Mouse (Mus musculus) forebrain, embryonic 13.5 days (tissue): ENCODE results near the gene Erich3. TPM values are rescaled to one million over a fixed set of nuclear protein-coding genes. Genes with fewer than 3 reads are reported as not detected.
A peak's percentile ranks its signal among the peaks of the same experiment; 100 is the strongest.

Experiments
- ATAC-seq: fragments of 200-750 bp; cut with Nextera tagmentation; 2 replicates; pipeline ENCODE4 v1.8.0; 2017
- H3K27ac ChIP-seq: fragments of 300-500 bp; sonication (generic); 2 replicates; pipeline ENCODE4 v1.5.1; 2015; ENCODE audit warnings: inconsistent platforms, mild to moderate bottlenecking, moderate library complexity
- H3K27me3 ChIP-seq: fragments of 300-500 bp; sonication (generic); 2 replicates; pipeline ENCODE4 v1.6.1; 2015; ENCODE audit warnings: mild to moderate bottlenecking, inconsistent platforms
- H3K36me3 ChIP-seq: fragments of 300-500 bp; sonication (generic); 2 replicates; pipeline ENCODE4 v1.6.1; 2015; ENCODE audit warnings: mild to moderate bottlenecking, inconsistent platforms; ENCODE audit not compliant: poor library complexity, severe bottlenecking
- H3K4me1 ChIP-seq: fragments of 300-500 bp; sonication (generic); 2 replicates; pipeline ENCODE4 v1.6.1; 2015; ENCODE audit warnings: inconsistent platforms
- H3K4me2 ChIP-seq: fragments of 300-500 bp; sonication (generic); 2 replicates; pipeline ENCODE4 v1.6.1; 2015; ENCODE audit warnings: inconsistent platforms, mild to moderate bottlenecking, moderate library complexity
- H3K4me3 ChIP-seq: fragments of 300-500 bp; sonication (generic); 2 replicates; pipeline ENCODE4 v1.5.1; 2015; ENCODE audit warnings: mild to moderate bottlenecking, inconsistent platforms
- H3K9ac ChIP-seq: fragments of 300-500 bp; sonication (generic); 2 replicates; pipeline ENCODE4 v1.6.1; 2015; ENCODE audit warnings: mild to moderate bottlenecking, inconsistent platforms
- H3K9me3 ChIP-seq: fragments of 300-500 bp; sonication (generic); replicated peaks from 2 replicates; pipeline ENCODE4 v1.6.1; 2016; ENCODE audit warnings: inconsistent platforms
- WGBS: fragments of 180-500 bp; shearing (Covaris S2); methylation state at CpG from one replicate; pipeline ENCODE4 v1.1.7; 2015; 5-methylcytosine and 5-hydroxymethylcytosine counted together
- polyA plus RNA-seq: library from polyadenylated mRNA; unstranded; fragments of >200 nt; fragmentation: Nextera tagmentation; extraction: Ambion mirVana; gene quantifications from 2 replicates; pipeline ENCODE4 v1.2.1, GENCODE M21; 2015

The Erich3 gene
- polyA plus RNA-seq, 1 experiment from 2014 or later: 0.70 TPM

DNA sequence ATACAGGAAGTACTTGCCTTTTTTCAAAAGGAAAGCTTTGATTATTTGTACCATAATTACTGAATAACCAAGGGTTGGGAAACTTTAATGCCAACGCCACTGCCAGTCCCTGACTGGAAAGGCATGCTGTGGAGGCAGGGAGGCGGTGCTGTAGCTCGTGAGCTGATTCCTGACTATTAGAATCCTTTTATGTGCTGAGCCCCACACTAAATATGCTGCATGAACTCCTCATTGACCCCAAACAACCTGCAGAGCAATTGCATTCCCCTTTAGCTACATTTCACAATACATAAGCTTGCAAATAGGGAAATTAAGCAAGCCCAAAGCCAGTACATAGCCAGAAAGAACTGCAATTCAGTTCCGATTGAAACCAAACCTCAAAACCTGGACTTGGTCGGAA, 77.8 kb downstream of the Erich3 start:
- H3K27ac ChIP-seq: no peak overlapping the region
- 48% methylated on average over 5 of the region's 5 CpGs for WGBS
- ATAC-seq: no peak
- H3K4me2 ChIP-seq: no peak overlapping the region
- no peak overlapping the region for H3K4me3 ChIP-seq
- no peaks in the 10 kb centered on the region for H3K36me3 ChIP-seq
- no peaks in the 10 kb centered on the region for H3K27me3 ChIP-seq
- no peak overlapping the region for H3K9ac ChIP-seq
- no peaks in the 10 kb centered on the region for H3K9me3 ChIP-seq
- H3K4me1 ChIP-seq: peaks cover 10% of the 10 kb centered on the region

DNA sequence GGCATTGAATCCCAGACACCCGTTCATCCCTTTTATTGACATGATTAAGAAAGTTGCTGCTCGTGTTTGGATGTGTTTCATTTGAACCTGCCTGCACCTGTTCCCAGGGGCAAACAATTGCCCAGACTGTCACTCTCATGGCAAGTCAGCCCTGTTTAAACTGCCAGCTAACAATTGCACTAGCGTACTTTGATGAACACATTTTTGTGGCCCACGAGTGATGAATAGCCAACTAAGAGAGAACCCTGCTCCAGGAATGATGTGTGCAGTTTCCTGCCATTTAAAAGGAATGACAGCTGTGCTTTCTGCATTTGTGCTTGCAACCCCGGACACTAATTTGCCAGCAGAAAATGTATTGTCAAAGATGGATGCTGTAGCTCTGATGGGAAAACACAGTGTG, 79.3 kb downstream of the Erich3 start:
- H3K27ac ChIP-seq: 0 out of 2 replicates have a peak overlapping the region, but pooled peaks have one; percentile 7
- peak; percentile 61 for ATAC-seq
- H3K9ac ChIP-seq: no peak overlapping the region
- H3K27me3 ChIP-seq: no peaks in the 10 kb centered on the region
- WGBS: 23% methylated on average over 5 of the region's 5 CpGs
- H3K4me3 ChIP-seq: no peak overlapping the region
- H3K9me3 ChIP-seq: no peaks in the 10 kb centered on the region
- no peak overlapping the region for H3K4me2 ChIP-seq
- H3K36me3 ChIP-seq: no peaks in the 10 kb centered on the region
- H3K4me1 ChIP-seq: peaks cover 10% of the 10 kb centered on the region

- no peak overlapping the region for H3K27ac ChIP-seq
- no peak overlapping the region for H3K4me2 ChIP-seq
- no peaks in the 10 kb centered on the region for H3K27me3 ChIP-seq
- no peak overlapping the region for H3K9ac ChIP-seq
- H3K4me3 ChIP-seq: no peak overlapping the region
- no peaks in the 10 kb centered on the region for H3K36me3 ChIP-seq
- H3K9me3 ChIP-seq: no peaks in the 10 kb centered on the region
- ATAC-seq: no peak
- WGBS: 86% methylated on average over 2 of the region's 2 CpGs
- H3K4me1 ChIP-seq: peaks cover 10% of the 10 kb centered on the region
These were observed 80.7 kb downstream of the Erich3 start for GRCm38 (mm10) chr3:154744317-154744716.

DNA sequence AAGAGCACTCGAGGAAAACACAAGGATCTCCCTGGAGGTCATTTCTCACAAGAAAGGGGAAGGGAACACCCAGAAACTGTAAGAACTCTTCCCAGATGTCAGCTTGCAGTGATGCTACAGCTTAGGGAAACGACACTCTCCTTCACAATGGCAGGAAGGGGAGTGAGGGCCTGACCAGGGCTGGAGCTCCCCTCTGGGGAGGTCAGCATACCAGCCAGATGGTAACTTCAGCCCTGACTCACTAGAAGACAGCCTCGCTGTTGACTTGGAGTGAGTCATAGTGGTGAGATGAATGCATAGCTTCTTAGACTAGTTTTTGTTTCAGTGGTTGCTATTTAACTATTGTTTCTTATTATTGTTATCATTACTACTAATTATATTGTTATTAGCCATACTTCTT, 90.8 kb downstream of the Erich3 start:
- H3K9me3 ChIP-seq: no peaks in the 10 kb centered on the region
- no peak overlapping the region for H3K4me2 ChIP-seq
- H3K36me3 ChIP-seq: no peaks in the 10 kb centered on the region
- ATAC-seq: no peak
- no peak overlapping the region for H3K9ac ChIP-seq
- H3K27ac ChIP-seq: no peak overlapping the region
- 55% methylated on average over 3 of the region's 3 CpGs for WGBS
- H3K4me1 ChIP-seq: no peaks in the 10 kb centered on the region
- no peaks in the 10 kb centered on the region for H3K27me3 ChIP-seq
- H3K4me3 ChIP-seq: no peak overlapping the region

DNA sequence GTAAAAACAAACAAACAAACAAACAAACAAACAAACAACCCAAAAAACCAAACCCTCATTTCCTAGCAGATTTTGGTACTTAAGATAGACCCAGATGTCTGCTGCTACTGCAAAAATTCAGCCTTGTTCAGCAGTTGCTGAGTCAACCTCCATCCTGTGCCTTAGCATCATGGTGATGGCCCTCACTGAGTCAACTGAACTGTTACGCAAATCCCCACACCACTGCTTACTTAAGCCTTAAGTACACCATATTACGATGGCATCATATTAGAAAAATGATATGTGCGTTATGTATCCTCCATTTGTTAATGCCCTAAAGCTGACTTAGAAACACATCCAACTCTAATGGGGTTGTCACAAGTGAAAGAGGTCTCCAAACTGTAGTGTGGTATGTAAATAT, 91.6 kb downstream of the Erich3 start:
- Histone ChIP-seq H3K36me3 (no peaks in the 10 kb centered on the region), H3K4me2 (no peak overlapping the region), H3K4me3 (no peak overlapping the region), H3K27me3 (no peaks in the 10 kb centered on the region), H3K9me3 (no peaks in the 10 kb centered on the region), H3K9ac (no peak overlapping the region), H3K27ac (no peak overlapping the region), H3K4me1 (no peaks in the 10 kb centered on the region)
- no peak for ATAC-seq
- WGBS: 89% methylated on average over 3 of the region's 3 CpGs

- no peaks in the 10 kb centered on the region for H3K9me3 ChIP-seq
- H3K36me3 ChIP-seq: no peaks in the 10 kb centered on the region
- H3K9ac ChIP-seq: no peak overlapping the region
- no peak overlapping the region for H3K27ac ChIP-seq
- H3K4me1 ChIP-seq: no peaks in the 10 kb centered on the region
- no peaks in the 10 kb centered on the region for H3K27me3 ChIP-seq
- WGBS: 51% methylated on average over 3 of the region's 3 CpGs
- H3K4me2 ChIP-seq: no peak overlapping the region
- H3K4me3 ChIP-seq: no peak overlapping the region
- peak; percentile 72 for ATAC-seq
These were observed 94.4 kb downstream of the Erich3 start for GRCm38 (mm10) chr3:154758089-154758488.

GRCm38 (mm10) chr3:154761108-154761507, 97.4 kb downstream of the Erich3 start:
- H3K36me3 ChIP-seq: no peaks in the 10 kb centered on the region
- H3K4me1 ChIP-seq: no peaks in the 10 kb centered on the region
- H3K4me2 ChIP-seq: no peak overlapping the region
- WGBS: 86% methylated on average over 3 of the region's 3 CpGs
- H3K4me3 ChIP-seq: no peak overlapping the region
- no peaks in the 10 kb centered on the region for H3K9me3 ChIP-seq
- H3K27me3 ChIP-seq: no peaks in the 10 kb centered on the region
- ATAC-seq: no peak
- no peak overlapping the region for H3K27ac ChIP-seq
- H3K9ac ChIP-seq: no peak overlapping the region

DNA sequence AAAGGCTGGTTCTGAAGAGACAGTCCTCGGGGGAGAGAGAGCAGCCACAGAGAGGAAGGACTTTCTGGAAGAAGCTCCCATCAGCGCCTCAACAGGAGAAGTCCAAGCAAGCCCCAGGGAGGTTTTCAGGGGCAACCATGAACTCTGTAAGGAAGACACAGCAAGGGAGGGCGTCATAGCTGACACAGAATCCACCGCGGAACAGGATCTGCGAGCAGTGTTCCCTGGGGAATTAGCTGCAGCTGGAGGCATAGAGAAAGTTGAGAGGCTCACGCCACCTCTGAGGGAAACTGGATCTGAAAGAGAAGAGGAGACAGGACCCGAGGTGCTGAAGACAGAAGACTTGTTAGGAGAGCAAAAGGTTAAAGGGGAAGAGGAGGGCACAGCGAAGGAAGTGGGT, 99.7 kb downstream of the Erich3 start:
- no peak overlapping the region for H3K9ac ChIP-seq
- H3K36me3 ChIP-seq: no peaks in the 10 kb centered on the region
- no peaks in the 10 kb centered on the region for H3K9me3 ChIP-seq
- no peak for ATAC-seq
- 80% methylated on average over 9 of the region's 9 CpGs for WGBS
- no peak overlapping the region for H3K4me3 ChIP-seq
- H3K27me3 ChIP-seq: no peaks in the 10 kb centered on the region
- no peak overlapping the region for H3K27ac ChIP-seq
- no peak overlapping the region for H3K4me2 ChIP-seq
- H3K4me1 ChIP-seq: no peaks in the 10 kb centered on the region

DNA sequence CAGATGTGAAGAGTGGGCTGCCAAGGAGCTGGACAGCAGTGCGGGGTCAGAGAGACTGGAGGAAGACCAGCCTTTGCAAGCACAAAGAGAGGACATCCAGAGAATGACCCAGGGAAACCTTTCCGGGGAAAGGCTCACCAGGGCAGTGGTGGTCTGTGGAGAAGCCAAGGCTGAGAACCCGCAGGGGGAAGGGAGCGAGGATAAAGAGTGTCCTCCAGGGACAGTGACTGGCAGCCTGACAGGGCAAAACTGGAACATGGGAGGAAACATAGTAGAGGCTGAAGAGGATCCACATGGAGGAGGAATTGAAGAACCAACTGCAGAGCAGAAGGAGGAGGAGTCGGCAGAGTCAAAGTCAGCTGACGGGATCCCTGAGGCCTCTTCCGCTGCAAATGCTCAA, 100.5 kb downstream of the Erich3 start:
- no peaks in the 10 kb centered on the region for H3K9me3 ChIP-seq
- H3K9ac ChIP-seq: no peak overlapping the region
- 90% methylated on average over 7 of the region's 7 CpGs for WGBS
- H3K4me3 ChIP-seq: no peak overlapping the region
- no peaks in the 10 kb centered on the region for H3K4me1 ChIP-seq
- H3K4me2 ChIP-seq: no peak overlapping the region
- no peak for ATAC-seq
- no peak overlapping the region for H3K27ac ChIP-seq
- H3K36me3 ChIP-seq: no peaks in the 10 kb centered on the region
- H3K27me3 ChIP-seq: no peaks in the 10 kb centered on the region

- WGBS: 85% methylated on average over 4 of the region's 4 CpGs
- no peak for ATAC-seq
These were observed 102.7 kb downstream of the Erich3 start for GRCm38 (mm10) chr3:154766321-154766720.

GRCm38 (mm10) chr3:154771651-154772050, 108.0 kb downstream of the Erich3 start:
- WGBS: 88% methylated on average over 2 of the region's 2 CpGs
- Histone ChIP-seq H3K9ac (no peak overlapping the region), H3K9me3 (no peaks in the 10 kb centered on the region), H3K4me1 (0 out of 2 replicates have a peak, but pooled peaks cover 5% of the 10 kb centered on the region), H3K4me2 (no peak overlapping the region), H3K4me3 (no peak overlapping the region), H3K27ac (no peak overlapping the region), H3K27me3 (no peaks in the 10 kb centered on the region), H3K36me3 (no peaks in the 10 kb centered on the region)
- no peak for ATAC-seq

More at GRCm38 (mm10) chr3:154766321-154766720, 102.7 kb downstream of the Erich3 start:
- H3K4me1 ChIP-seq: no peaks in the 10 kb centered on the region
- H3K27me3 ChIP-seq: no peaks in the 10 kb centered on the region
- H3K4me2 ChIP-seq: no peak overlapping the region
- no peaks in the 10 kb centered on the region for H3K9me3 ChIP-seq
- no peak overlapping the region for H3K4me3 ChIP-seq
- H3K36me3 ChIP-seq: no peaks in the 10 kb centered on the region
- H3K9ac ChIP-seq: no peak overlapping the region
- H3K27ac ChIP-seq: no peak overlapping the region

DNA sequence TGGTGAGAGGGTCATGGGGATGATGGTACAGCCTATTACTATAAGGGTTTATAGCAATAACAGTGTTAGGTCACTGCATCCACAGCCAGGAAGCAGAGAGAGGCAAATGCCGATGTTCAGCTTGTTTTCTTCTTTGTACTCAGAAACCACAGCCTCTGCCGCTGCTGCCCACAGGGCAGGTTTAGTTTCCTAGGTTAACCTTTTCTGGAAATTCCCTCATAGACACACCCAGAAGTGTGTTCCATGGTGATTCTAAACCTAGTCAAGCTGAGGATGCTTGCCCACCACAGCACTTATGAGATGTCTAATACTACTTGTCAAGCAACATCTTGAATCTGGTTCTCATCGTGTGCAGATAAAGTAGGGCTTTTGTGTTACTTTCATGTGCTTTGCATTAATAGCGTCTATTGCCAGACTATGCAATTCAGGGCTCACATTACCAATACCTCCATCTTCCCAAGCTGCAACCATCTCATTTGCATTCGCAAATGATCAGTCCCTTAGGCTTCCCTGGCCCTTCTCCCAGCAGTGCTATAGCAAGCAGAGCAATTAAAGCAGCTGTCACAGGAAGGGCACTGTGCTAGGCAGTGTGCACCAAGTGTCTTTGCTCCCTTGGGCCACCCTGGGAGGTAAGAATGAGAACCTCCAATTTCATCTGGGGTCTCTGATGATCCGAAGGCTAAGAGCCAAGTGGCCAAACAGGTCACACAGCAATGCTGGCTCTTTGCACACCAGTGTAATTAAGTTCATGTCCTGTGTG, 115.4 kb downstream of the Erich3 start:
- Histone ChIP-seq H3K4me3 (no peak overlapping the region), H3K9ac (no peak overlapping the region), H3K4me2 (no peak overlapping the region), H3K36me3 (no peaks in the 10 kb centered on the region), H3K4me1 (peaks cover 45% of the 10 kb centered on the region), H3K9me3 (no peaks in the 10 kb centered on the region), H3K27me3 (no peaks in the 10 kb centered on the region), H3K27ac (0 out of 2 replicates have a peak overlapping the region, but pooled peaks have one; percentile 7)
- ATAC-seq: peak; percentile 92
- WGBS: 39% methylated on average over 6 of the region's 6 CpGs

GRCm38 (mm10) chr3:154786354-154786753, 122.7 kb downstream of the Erich3 start:
- Histone ChIP-seq H3K4me2 (no peak overlapping the region), H3K27ac (no peak overlapping the region), H3K9ac (no peak overlapping the region), H3K4me3 (no peak overlapping the region), H3K4me1 (peaks cover 7% of the 10 kb centered on the region; the same call in 1 of the 2 replicates), H3K9me3 (no peaks in the 10 kb centered on the region), H3K27me3 (no peaks in the 10 kb centered on the region), H3K36me3 (no peaks in the 10 kb centered on the region)
- WGBS: 90% methylated on average over 9 of the region's 9 CpGs
- ATAC-seq: no peak
